8 mouse cellular contexts compared by ENCODE assay signal in genomic region chr9:45388385-45388994, GRCm38 (mm10). TPM values are rescaled to one million over a fixed set of nuclear protein-coding genes. Genes with fewer than 3 reads are reported as not detected.
DNase-seq lines count a peak whose midpoint lies in the region; ATAC-seq and TF ChIP-seq lines count a peak whose summit lies in the region.

No protein-coding gene starts in this region.

- no peaks in the 10 kb centered on the region for H3K4me1 ChIP-seq in embryonic facial prominence, embryonic 14.5 days (ENCODE audit: control insufficient read depth, insufficient read depth, low read length)
- no peaks in the 10 kb centered on the region for H3K4me1 ChIP-seq in heart, embryonic 12.5 days (replicated peaks)
- no peaks in the 10 kb centered on the region for H3K4me1 ChIP-seq in kidney, postnatal 0 days (replicated peaks; ENCODE audit: insufficient read depth, low read length)
- H3K4me1 ChIP-seq in liver, embryonic 11.5 days (replicated peaks; ENCODE audit: control insufficient read depth, insufficient read depth, low read length), result no peaks in the 10 kb centered on the region
- 0 out of 2 replicates have a peak, but pooled peaks cover 8% of the 10 kb centered on the region for H3K4me1 ChIP-seq in neural tube, embryonic 13.5 days (replicated peaks)

- peak; percentile 95 to 96 for DNase-seq in B cell, adult 2 months
- DNase-seq in adrenal gland, postnatal 36 days, result peak; percentile 86
- DNase-seq in embryonic facial prominence, embryonic 14.5 days (ENCODE audit: low spot score), result peak; percentile 76
- peak; percentile 91 for DNase-seq in kidney, postnatal 0 days (ENCODE audit: low spot score)
- peak; percentile 78 for DNase-seq in liver, embryonic 11.5 days (ENCODE audit: low spot score)
- peak; percentile 47 for DNase-seq in telencephalon, adult 2 months (ENCODE audit: low read depth, low spot score)

- H3K27ac ChIP-seq in embryonic facial prominence, embryonic 14.5 days (replicated peaks; ENCODE audit: low read depth, low read length), result no peak overlapping the region
- H3K27ac ChIP-seq in heart, embryonic 12.5 days (ENCODE audit: poor library complexity, severe bottlenecking), result no peak overlapping the region
- H3K27ac ChIP-seq in kidney, postnatal 0 days, result no peak overlapping the region
- no peak overlapping the region for H3K27ac ChIP-seq in liver, embryonic 11.5 days (ENCODE audit: low read depth, low read length)
- H3K27ac ChIP-seq in neural tube, embryonic 13.5 days (replicated peaks), result no peak overlapping the region

- WGBS in embryonic facial prominence, embryonic 14.5 days, result 51% methylated on average over 12 of the region's 12 CpGs
- 25% methylated on average over 12 of the region's 12 CpGs for WGBS in heart, embryonic 12.5 days
- 42% methylated on average over 12 of the region's 12 CpGs for WGBS in kidney, postnatal 0 days
- WGBS in liver, embryonic 11.5 days, result 35% methylated on average over 12 of the region's 12 CpGs
- WGBS in neural tube, embryonic 13.5 days, result 49% methylated on average over 12 of the region's 12 CpGs

- peaks cover 11% of the 10 kb centered on the region for H3K36me3 ChIP-seq in embryonic facial prominence, embryonic 14.5 days (ENCODE audit: control insufficient read depth, insufficient read depth, low read length)
- H3K36me3 ChIP-seq in heart, embryonic 12.5 days, result no peaks in the 10 kb centered on the region; the same call in 1 of the 2 replicates
- no peaks in the 10 kb centered on the region for H3K36me3 ChIP-seq in kidney, postnatal 0 days (ENCODE audit: insufficient read depth, low read length)
- no peaks in the 10 kb centered on the region for H3K36me3 ChIP-seq in liver, embryonic 11.5 days (ENCODE audit: control insufficient read depth, insufficient read depth, low read length)
- peaks cover 28% of the 10 kb centered on the region for H3K36me3 ChIP-seq in neural tube, embryonic 13.5 days

- H3K4me3 ChIP-seq in embryonic facial prominence, embryonic 14.5 days (ENCODE audit: low read depth, low read length), result no peak overlapping the region
- H3K4me3 ChIP-seq in heart, embryonic 12.5 days, result no peak overlapping the region
- H3K4me3 ChIP-seq in kidney, postnatal 0 days (replicated peaks; ENCODE audit: low read depth, low read length), result no peak overlapping the region
- no peak overlapping the region for H3K4me3 ChIP-seq in liver, embryonic 11.5 days (ENCODE audit: low read depth, low read length)
- no peak overlapping the region for H3K4me3 ChIP-seq in neural tube, embryonic 13.5 days

- no peak overlapping the region for H3K4me2 ChIP-seq in embryonic facial prominence, embryonic 14.5 days (ENCODE audit: low read depth, low read length)
- H3K4me2 ChIP-seq in heart, embryonic 12.5 days, result no peak overlapping the region
- H3K4me2 ChIP-seq in kidney, postnatal 0 days (ENCODE audit: low read length), result no peak overlapping the region
- no peak overlapping the region for H3K4me2 ChIP-seq in liver, embryonic 11.5 days
- H3K4me2 ChIP-seq in neural tube, embryonic 13.5 days, result no peak overlapping the region

- peak; percentile 99 for TF ChIP-seq CTCF in kidney, postnatal 0 days (IDR thresholded peaks at IDR 0.05; ENCODE audit: low read depth)

- H3K9me3 ChIP-seq in embryonic facial prominence, embryonic 14.5 days (ENCODE audit: control insufficient read depth, low read length), result no peaks in the 10 kb centered on the region
- H3K9me3 ChIP-seq in heart, embryonic 12.5 days (replicated peaks), result no peaks in the 10 kb centered on the region
- no peaks in the 10 kb centered on the region for H3K9me3 ChIP-seq in kidney, postnatal 0 days (replicated peaks; ENCODE audit: low read length)
- H3K9me3 ChIP-seq in liver, embryonic 11.5 days (ENCODE audit: control insufficient read depth, low read length), result no peaks in the 10 kb centered on the region
- no peaks in the 10 kb centered on the region for H3K9me3 ChIP-seq in neural tube, embryonic 13.5 days

- H3K27me3 ChIP-seq in embryonic facial prominence, embryonic 14.5 days (replicated peaks; ENCODE audit: control insufficient read depth, insufficient read depth, low read length), result no peaks in the 10 kb centered on the region
- no peaks in the 10 kb centered on the region for H3K27me3 ChIP-seq in heart, embryonic 12.5 days (replicated peaks)
- H3K27me3 ChIP-seq in kidney, postnatal 0 days (ENCODE audit: insufficient read depth, low read length), result no peaks in the 10 kb centered on the region
- H3K27me3 ChIP-seq in liver, embryonic 11.5 days (replicated peaks; ENCODE audit: control insufficient read depth, insufficient read depth, low read length), result no peaks in the 10 kb centered on the region
- no peaks in the 10 kb centered on the region for H3K27me3 ChIP-seq in neural tube, embryonic 13.5 days

- H3K9ac ChIP-seq in embryonic facial prominence, embryonic 14.5 days (ENCODE audit: low read depth, low read length), result no peak overlapping the region
- no peak overlapping the region for H3K9ac ChIP-seq in heart, embryonic 12.5 days
- H3K9ac ChIP-seq in kidney, postnatal 0 days (ENCODE audit: low read depth, low read length), result no peak overlapping the region
- no peak overlapping the region for H3K9ac ChIP-seq in liver, embryonic 11.5 days (ENCODE audit: low read depth, low read length)
- no peak overlapping the region for H3K9ac ChIP-seq in neural tube, embryonic 13.5 days

- ATAC-seq in embryonic facial prominence, embryonic 14.5 days (ENCODE audit: low read depth), result peak; percentile 87
- 0 out of 2 replicates have a peak, but pooled peaks have one; percentile 64 for ATAC-seq in heart, embryonic 12.5 days (ENCODE audit: insufficient number of reproducible peaks, low FRiP score)
- peak; percentile 77 for ATAC-seq in kidney, postnatal 0 days (replicated peaks; ENCODE audit: low FRiP score, low read depth)
- no peak for ATAC-seq in liver, embryonic 11.5 days (replicated peaks; ENCODE audit: low FRiP score)
- ATAC-seq in neural tube, embryonic 13.5 days (ENCODE audit: low read depth), result peak; percentile 88

RNA-seq across cellular contexts. Expression of gene Fxyd2, which starts 11.0 kb away (rescaled TPM):
- total RNA-seq in adrenal gland, postnatal 36 days (2021), result 1 to 10 TPM; 2.4 to 4.8 TPM
- polyA plus RNA-seq in embryonic facial prominence, embryonic 14.5 days (2014; fragmentation: Nextera tagmentation; extraction: Ambion mirVana), result 5.3 and 5.4 TPM in 2 replicates
- polyA plus RNA-seq in heart, embryonic 12.5 days (2016; fragmentation: Nextera tagmentation; extraction: Ambion mirVana), result 1.4 and 2.2 TPM in 2 replicates
- polyA plus RNA-seq in kidney, postnatal 0 days (2015; fragmentation: Nextera tagmentation; extraction: Ambion mirVana), result 2,817 and 2,959 TPM in 2 replicates
- 2.2 and 2.4 TPM in 2 replicates for polyA plus RNA-seq in liver, embryonic 11.5 days (2014; fragmentation: Nextera tagmentation; extraction: Ambion mirVana)
- polyA plus RNA-seq in neural tube, embryonic 13.5 days (2015; fragmentation: Nextera tagmentation; extraction: Ambion mirVana), result 5.4 and 5.9 TPM in 2 replicates

RNA-seq across cellular contexts. Expression of gene Fxyd6, which starts 18.5 kb away (rescaled TPM):
- total RNA-seq in adrenal gland, postnatal 36 days (2021), result 100 to 1,000 TPM; 222 to 224 TPM
- polyA plus RNA-seq in embryonic facial prominence, embryonic 14.5 days (2014; fragmentation: Nextera tagmentation; extraction: Ambion mirVana), result 56.9 and 71.4 TPM in 2 replicates
- polyA plus RNA-seq in heart, embryonic 12.5 days (2016; fragmentation: Nextera tagmentation; extraction: Ambion mirVana), result 30.8 and 33.4 TPM in 2 replicates
- 141 and 147 TPM in 2 replicates for polyA plus RNA-seq in kidney, postnatal 0 days (2015; fragmentation: Nextera tagmentation; extraction: Ambion mirVana)
- 14.0 and 14.2 TPM in 2 replicates for polyA plus RNA-seq in liver, embryonic 11.5 days (2014; fragmentation: Nextera tagmentation; extraction: Ambion mirVana)
- polyA plus RNA-seq in neural tube, embryonic 13.5 days (2015; fragmentation: Nextera tagmentation; extraction: Ambion mirVana), result 273 and 293 TPM in 2 replicates

RNA-seq across cellular contexts. Expression of gene Dscaml1, which starts 37.9 kb away (rescaled TPM):
- total RNA-seq in adrenal gland, postnatal 36 days (2021), result 1 to 10 TPM in 1 of 2 experiments, under 1 TPM in 1; 0.50 to 1.4 TPM
- 0.86 and 1.1 TPM in 2 replicates for polyA plus RNA-seq in embryonic facial prominence, embryonic 14.5 days (2014; fragmentation: Nextera tagmentation; extraction: Ambion mirVana)
- polyA plus RNA-seq in heart, embryonic 12.5 days (2016; fragmentation: Nextera tagmentation; extraction: Ambion mirVana), result 0.05 and 0.09 TPM in 2 replicates
- polyA plus RNA-seq in kidney, postnatal 0 days (2015; fragmentation: Nextera tagmentation; extraction: Ambion mirVana), result 0.09 and 0.24 TPM in 2 replicates
- 0.08 and 0.27 TPM in 2 replicates for polyA plus RNA-seq in liver, embryonic 11.5 days (2014; fragmentation: Nextera tagmentation; extraction: Ambion mirVana)
- polyA plus RNA-seq in neural tube, embryonic 13.5 days (2015; fragmentation: Nextera tagmentation; extraction: Ambion mirVana), result 12.5 and 13.5 TPM in 2 replicates

Comparison
In these comparisons a context has a peak if more than half of its experiments do, and no peak if none do; other contexts are left out.
1. RNA of gene Fxyd2, which starts 11.0 kb away (polyA plus RNA-seq): 2,817 to 2,959 TPM in kidney, postnatal 0 days; 5.4 to 5.9 TPM in neural tube, embryonic 13.5 days, 5.3 to 5.4 TPM in embryonic facial prominence, embryonic 14.5 days, 1.4 to 2.2 TPM in heart, embryonic 12.5 days and 2.2 to 2.4 TPM in liver, embryonic 11.5 days; every median in the first group is over 100 times any median in the second.
2. Peak in every context shown above with its lines, with median percentiles within 50 percentile points of each other: DNase-seq.